15 mouse cellular contexts compared by ENCODE assay signal in genomic region chr16:58211872-58212271, GRCm38 (mm10).
DNase-seq lines count a peak whose midpoint lies in the region; ATAC-seq and TF ChIP-seq lines count a peak whose summit lies in the region.
"Had no signal": no experiment of that assay in that cellular context is flagged by ENCODE, and none has a peak within 500 bp of the region (broad histone marks: within the 10 kb centered on the region; RNA-seq: fewer than 3 reads in every experiment).

No protein-coding gene starts in this region.

- H3K4me3 ChIP-seq in heart, adult 2 months: no peak overlapping the region
- H3K4me3 ChIP-seq in heart, embryonic 11.5 days (ENCODE audit: low read depth, low read length): no peak overlapping the region
- no peak overlapping the region for H3K4me3 ChIP-seq in lung, embryonic 16.5 days (ENCODE audit: low read length)
- no peak overlapping the region for H3K4me3 ChIP-seq in heart, embryonic 15.5 days
- H3K4me3 ChIP-seq: hindbrain, embryonic 12.5 days; limb, embryonic 15.5 days; neural tube, embryonic 13.5 days had no signal

- peak; percentile 8 to 16 for DNase-seq in heart, adult 2 months
- DNase-seq in lung, postnatal 25 days (ENCODE audit: low spot score): no peak
- peak; percentile 34 for DNase-seq in skeletal muscle tissue, adult 2 months (ENCODE audit: low read depth, low spot score)
- DNase-seq: adrenal gland, postnatal 10 days; cerebellum, adult 9-10 months; kidney, adult 11 months; retina, postnatal 1 day; thymus, postnatal 4 days had no signal

- no peaks in the 10 kb centered on the region for H3K36me3 ChIP-seq in heart, adult 2 months (ENCODE audit: control insufficient read depth, insufficient read depth, low read length)
- H3K36me3 ChIP-seq in heart, embryonic 11.5 days (ENCODE audit: control insufficient read depth, insufficient read depth, low read length): no peaks in the 10 kb centered on the region
- H3K36me3 ChIP-seq in lung, embryonic 16.5 days (ENCODE audit: control insufficient read depth, insufficient read depth, low read length): no peaks in the 10 kb centered on the region
- no peaks in the 10 kb centered on the region for H3K36me3 ChIP-seq in heart, embryonic 15.5 days
- H3K36me3 ChIP-seq: hindbrain, embryonic 12.5 days; limb, embryonic 15.5 days; neural tube, embryonic 13.5 days had no signal

- no peak overlapping the region for H3K27ac ChIP-seq in heart, adult 2 months
- no peak overlapping the region for H3K27ac ChIP-seq in heart, embryonic 11.5 days (ENCODE audit: low read depth, low read length)
- no peak overlapping the region for H3K27ac ChIP-seq in lung, embryonic 16.5 days (ENCODE audit: low read length)
- peak overlapping the region; percentile 42 for H3K27ac ChIP-seq in heart, embryonic 15.5 days
- H3K27ac ChIP-seq: hindbrain, embryonic 12.5 days; limb, embryonic 15.5 days; neural tube, embryonic 13.5 days had no signal

- intact Hi-C loops in heart, adult 2 months (cut with DNase I): no loop called here

- no peak for TF ChIP-seq POLR2A in heart, adult 2 months (IDR thresholded peaks at IDR 0.05; ENCODE audit: insufficient read depth, low read depth, low read length)

- H3K4me1 ChIP-seq in heart, adult 2 months (ENCODE audit: control insufficient read depth, insufficient read depth, low read length): no peaks in the 10 kb centered on the region
- H3K4me1 ChIP-seq in heart, embryonic 11.5 days (ENCODE audit: control insufficient read depth, insufficient read depth, low read length): no peaks in the 10 kb centered on the region
- no peaks in the 10 kb centered on the region for H3K4me1 ChIP-seq in lung, embryonic 16.5 days (replicated peaks; ENCODE audit: control insufficient read depth, insufficient read depth, low read length)
- H3K4me1 ChIP-seq in heart, embryonic 15.5 days (replicated peaks): no peaks in the 10 kb centered on the region
- H3K4me1 ChIP-seq: hindbrain, embryonic 12.5 days; limb, embryonic 15.5 days; neural tube, embryonic 13.5 days had no signal

- H3K79me2 ChIP-seq in heart, adult 2 months (replicated peaks; ENCODE audit: control insufficient read depth, insufficient read depth, low read length): no peaks in the 10 kb centered on the region

- no peak for TF ChIP-seq EP300 in heart, adult 2 months (IDR thresholded peaks at IDR 0.05; ENCODE audit: insufficient read depth, low read depth, low read length)

- no peak for TF ChIP-seq CTCF in heart, adult 2 months (IDR thresholded peaks at IDR 0.05)

- H3K27me3 ChIP-seq in heart, adult 2 months (ENCODE audit: control insufficient read depth, insufficient read depth, low read length): no peaks in the 10 kb centered on the region
- H3K27me3 ChIP-seq in heart, embryonic 11.5 days (ENCODE audit: control insufficient read depth, insufficient read depth, low read length): no peaks in the 10 kb centered on the region
- no peaks in the 10 kb centered on the region for H3K27me3 ChIP-seq in lung, embryonic 16.5 days (ENCODE audit: control insufficient read depth, insufficient read depth, low read depth, low read length)
- no peaks in the 10 kb centered on the region for H3K27me3 ChIP-seq in heart, embryonic 15.5 days
- H3K27me3 ChIP-seq: hindbrain, embryonic 12.5 days; limb, embryonic 15.5 days; neural tube, embryonic 13.5 days had no signal

- no peak overlapping the region for H3K9ac ChIP-seq in heart, adult 2 months (ENCODE audit: low read depth, low read length)
- no peak overlapping the region for H3K9ac ChIP-seq in heart, embryonic 11.5 days (ENCODE audit: low read depth, low read length)
- H3K9ac ChIP-seq in lung, embryonic 16.5 days (ENCODE audit: low read length): no peak overlapping the region
- no peak overlapping the region for H3K9ac ChIP-seq in heart, embryonic 15.5 days
- H3K9ac ChIP-seq: hindbrain, embryonic 12.5 days; limb, embryonic 15.5 days; neural tube, embryonic 13.5 days had no signal

- no peaks in the 10 kb centered on the region for H3K9me3 ChIP-seq in heart, embryonic 11.5 days (replicated peaks; ENCODE audit: control insufficient read depth, low read length)
- no peaks in the 10 kb centered on the region for H3K9me3 ChIP-seq in lung, embryonic 16.5 days (ENCODE audit: control insufficient read depth, low read length)
- no peaks in the 10 kb centered on the region for H3K9me3 ChIP-seq in heart, embryonic 15.5 days (replicated peaks)
- H3K9me3 ChIP-seq: hindbrain, embryonic 12.5 days; limb, embryonic 15.5 days; neural tube, embryonic 13.5 days had no signal

- 31% methylated on average over 2 of the region's 2 CpGs for WGBS in heart, adult 2 months
- 56% methylated on average over 2 of the region's 2 CpGs for WGBS in heart, embryonic 11.5 days (ENCODE audit: insufficient replicate concordance)
- WGBS in lung, embryonic 16.5 days: 42% methylated on average over 2 of the region's 2 CpGs
- WGBS in heart, embryonic 15.5 days: 50% methylated on average over 2 of the region's 2 CpGs

- no peak for ATAC-seq in heart, embryonic 11.5 days (replicated peaks; ENCODE audit: insufficient number of reproducible peaks, low FRiP score, low TSS enrichment)
- peak; percentile 91 for ATAC-seq in lung, embryonic 16.5 days (ENCODE audit: low read depth)
- ATAC-seq in heart, embryonic 15.5 days (replicated peaks; ENCODE audit: insufficient number of reproducible peaks, insufficient read depth, low FRiP score, low read depth): peak; percentile 67
- ATAC-seq in inflammation-experienced regulatory T-cells, adult 6 months: no peak

- no peak overlapping the region for H3K4me2 ChIP-seq in heart, embryonic 11.5 days
- H3K4me2 ChIP-seq in lung, embryonic 16.5 days (ENCODE audit: low read depth, low read length): no peak overlapping the region
- H3K4me2 ChIP-seq in heart, embryonic 15.5 days: no peak overlapping the region
- H3K4me2 ChIP-seq: hindbrain, embryonic 12.5 days; limb, embryonic 15.5 days; neural tube, embryonic 13.5 days had no signal

Comparison
In these comparisons a context has a peak if more than half of its experiments do, and no peak if none do; other contexts are left out.
1. ATAC-seq: peak in lung, embryonic 16.5 days (single experiment) and heart, embryonic 15.5 days (single experiment); none in heart, embryonic 11.5 days (single experiment) and inflammation-experienced regulatory T-cells, adult 6 months (single experiment).